Mouse (Mus musculus): Measurements from ENCODE around the gene Tll2.

Gene Tll2

DNA sequence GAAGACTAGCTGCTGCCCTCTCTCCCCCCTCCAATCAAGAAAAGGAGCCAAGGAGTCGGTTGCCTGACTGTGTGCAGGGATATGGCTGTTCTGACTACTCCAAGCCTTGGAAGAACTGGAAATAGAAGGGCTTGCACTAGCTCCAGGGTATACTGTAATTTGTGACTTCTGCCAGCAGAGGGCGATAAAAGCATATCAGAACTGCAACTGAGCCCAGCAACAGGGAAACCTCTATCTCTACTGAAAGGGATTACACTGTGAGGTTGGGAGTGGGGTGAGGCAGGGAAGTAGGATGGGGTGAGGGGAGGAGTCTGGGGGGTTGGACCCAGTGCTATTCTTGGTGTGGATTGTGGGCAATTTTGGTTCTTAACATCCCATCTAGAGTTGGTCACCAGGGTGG lies 119.9 kb downstream of the Tll2 start:
- DNase-seq: peak; percentile 71

DNA sequence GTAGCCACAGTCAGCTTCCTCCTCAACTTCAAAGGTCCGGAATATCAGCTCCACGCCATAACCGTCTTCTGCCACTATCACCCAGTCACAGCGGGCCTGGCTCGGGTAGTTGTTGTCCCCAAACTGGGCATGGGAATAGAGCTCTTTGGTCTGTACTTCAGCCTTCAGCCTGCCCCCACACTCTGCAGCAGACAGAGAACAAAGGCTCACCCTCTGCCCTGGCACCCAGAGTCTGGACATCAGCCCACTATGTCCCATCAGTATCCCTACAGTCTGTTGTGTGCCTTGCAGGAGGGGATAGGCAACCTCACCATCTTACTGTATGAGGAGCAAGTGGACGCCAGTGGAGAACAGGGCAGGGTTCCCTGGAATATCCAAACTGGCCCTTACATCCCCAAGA lies 120.3 kb downstream of the Tll2 start:
- no peak for DNase-seq

DNA sequence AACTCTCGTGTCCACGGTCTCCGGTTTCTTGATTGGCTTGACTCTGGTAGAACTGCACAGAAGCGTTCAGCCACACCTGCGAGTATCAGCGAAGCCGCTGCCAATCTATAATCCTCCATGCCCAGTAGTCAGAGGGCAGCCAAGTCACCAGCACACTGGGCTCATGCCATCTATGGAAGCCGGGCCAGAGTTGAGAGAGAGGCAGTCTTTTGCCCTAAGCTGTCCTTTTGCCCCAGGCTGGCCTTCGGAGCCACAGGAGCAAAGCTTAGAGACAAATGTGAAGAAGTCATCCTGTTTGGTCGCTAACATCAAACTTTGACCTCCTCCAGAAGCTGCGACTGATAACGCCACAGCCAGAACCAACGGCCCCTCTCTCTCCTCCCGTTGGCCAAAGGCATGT lies 123.0 kb downstream of the Tll2 start:
- no peak for DNase-seq

DNA sequence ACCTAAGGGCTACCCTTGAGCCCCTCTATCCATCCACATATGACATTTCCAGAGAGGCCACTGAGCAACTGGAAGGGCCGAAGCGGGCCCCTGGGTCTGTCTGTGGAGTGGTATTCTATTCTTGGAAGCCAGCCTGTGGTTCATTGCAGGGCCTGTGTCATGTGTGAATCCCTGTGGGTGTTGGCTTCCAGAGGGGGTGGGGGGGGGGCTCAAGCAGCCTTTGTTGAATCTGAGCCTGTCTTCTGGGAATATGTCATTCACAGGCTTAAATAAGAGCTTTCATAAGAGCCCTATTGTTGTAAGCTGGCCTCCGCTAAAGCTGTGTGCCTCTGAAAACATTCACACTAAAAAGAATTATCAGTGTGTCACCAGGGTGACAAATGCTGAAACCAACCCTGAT lies 125.0 kb downstream of the Tll2 start:
- no peak for DNase-seq

DNA sequence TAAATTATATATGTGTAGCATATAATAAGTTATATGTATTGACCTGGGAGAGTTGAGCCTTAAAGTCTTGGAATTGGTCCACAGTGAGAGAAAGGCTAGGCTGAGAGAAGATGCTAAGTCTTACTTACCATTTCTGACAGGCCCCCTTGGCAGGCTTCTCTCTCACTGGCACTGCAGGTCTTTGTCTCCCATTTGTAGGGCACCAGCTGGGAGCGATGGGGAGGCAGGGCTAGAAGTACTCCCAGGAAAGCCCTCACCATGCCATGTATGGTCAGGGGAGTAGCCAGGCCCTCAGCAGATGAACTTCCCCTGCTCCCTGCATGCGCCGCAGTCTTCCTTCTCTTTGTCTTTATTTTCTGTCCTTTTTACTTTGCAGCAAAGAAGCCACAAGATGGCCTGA lies 129.7 kb downstream of the Tll2 start, which contains the start of gene Opalin:
Gene Opalin (minus strand): TSS at position 208 of the 400 bp plus-strand sequence.
- no peak for DNase-seq

DNA sequence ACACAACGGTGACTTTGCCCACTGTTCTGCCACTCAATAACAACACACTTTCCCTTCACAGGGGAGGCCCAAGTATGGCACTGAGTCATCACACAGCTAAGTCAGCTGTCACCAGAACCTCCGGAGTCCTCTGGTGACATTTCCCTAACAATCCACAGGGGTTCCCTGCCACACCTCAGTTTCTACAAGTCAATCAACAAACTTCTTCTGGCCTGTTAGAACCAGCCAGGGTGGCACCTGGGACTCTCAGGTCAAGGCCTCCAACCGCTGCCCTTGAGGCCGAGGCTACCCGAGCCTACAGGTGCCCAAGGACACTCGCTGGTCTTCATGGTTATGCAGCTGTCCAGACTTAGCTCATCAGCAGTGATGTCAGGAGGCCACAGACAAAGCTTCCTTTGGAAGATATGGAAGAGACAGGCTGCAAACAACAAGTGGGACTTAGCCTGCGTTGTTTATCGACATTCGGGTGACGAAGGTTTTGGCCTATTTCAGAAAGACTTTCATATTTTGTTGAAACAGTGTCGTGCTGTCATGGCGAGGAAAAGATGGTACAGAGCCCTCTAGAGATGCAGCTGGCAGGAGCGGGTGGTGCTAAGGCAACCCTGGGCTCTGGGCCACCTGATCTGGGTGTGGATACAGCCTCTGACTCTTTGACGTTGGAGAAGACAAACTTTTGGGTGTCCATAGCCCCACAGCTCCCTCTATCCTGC lies 132.7 kb downstream of the Tll2 start:
- no peak for DNase-seq

DNA sequence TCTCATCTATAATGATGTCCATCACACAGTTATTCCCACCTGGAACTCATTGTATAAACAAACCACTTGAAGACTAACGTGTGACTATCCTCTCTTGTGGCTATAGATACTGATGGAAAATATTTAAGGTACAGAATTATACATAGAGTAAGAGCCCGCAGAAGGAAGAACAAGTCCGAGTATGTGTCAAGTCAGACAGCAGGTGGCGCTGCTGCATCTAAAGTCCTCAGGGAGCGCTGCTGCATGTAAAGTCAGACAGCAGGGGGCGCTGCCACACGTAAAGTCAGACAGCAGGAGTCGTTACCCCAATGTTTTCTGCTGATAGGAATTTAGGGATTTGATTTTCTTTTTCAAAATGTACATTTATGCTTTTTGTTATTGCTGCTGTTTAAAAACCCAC lies 135.1 kb downstream of the Tll2 start:
- DNase-seq: peak; percentile 70

DNA sequence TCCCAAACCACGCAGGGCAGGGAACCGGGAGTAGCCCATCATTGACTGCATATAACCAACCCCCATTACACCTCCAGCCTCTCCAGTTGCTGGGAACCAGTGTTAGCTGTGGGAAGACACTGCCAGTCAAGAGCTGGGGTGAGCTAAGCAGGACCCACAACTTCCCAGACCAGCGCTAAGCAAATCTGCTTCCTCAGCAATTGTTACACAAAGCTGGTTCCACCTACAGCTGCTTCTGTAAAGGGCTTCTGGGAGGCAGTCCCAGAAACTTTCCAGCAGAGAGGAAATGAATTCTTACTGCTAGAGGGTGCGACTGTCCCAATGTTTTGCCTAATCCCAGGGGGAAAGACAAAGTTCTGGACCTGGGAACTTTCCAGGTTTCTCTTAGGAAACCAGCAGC lies 151.9 kb downstream of the Tll2 start:
- DNase-seq: no peak

DNA sequence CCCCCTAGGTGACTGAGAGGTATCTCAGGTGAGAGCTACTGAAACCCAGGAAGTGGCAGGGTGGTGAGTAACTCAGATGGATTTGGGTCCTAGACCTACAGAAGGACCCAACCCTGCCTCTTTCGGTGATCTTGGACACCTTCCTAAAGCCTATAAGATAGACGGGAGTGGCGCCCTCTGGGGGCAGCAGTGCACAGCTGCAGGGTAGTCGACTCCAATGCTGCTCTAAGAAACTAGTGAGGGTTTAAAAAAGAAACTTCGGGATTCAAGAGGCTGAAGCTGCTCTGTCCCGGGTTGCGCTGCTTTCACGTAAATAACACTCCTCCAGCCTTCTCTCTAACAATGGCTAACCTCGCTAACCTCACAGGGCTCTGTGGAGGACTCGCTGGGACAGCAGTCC lies 153.1 kb downstream of the Tll2 start:
- no peak for DNase-seq

DNA sequence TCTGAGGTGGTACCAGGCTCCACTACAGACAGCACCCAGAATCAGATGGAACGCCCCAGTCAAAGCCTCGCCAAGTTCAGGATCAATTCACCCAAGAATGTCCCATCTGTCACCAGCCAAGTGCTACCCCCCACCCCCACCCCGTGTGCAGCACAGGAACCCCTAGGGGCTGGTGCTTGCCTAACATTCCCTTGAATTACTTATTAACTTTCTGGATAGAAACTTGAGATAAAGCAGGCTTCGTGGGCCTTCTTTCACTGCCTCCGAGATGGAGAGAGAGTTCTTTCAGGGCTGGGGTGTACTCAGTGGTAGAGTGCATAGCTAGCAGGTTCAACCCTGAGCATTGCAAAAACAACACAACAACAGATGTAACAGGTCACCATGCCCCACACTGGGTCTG lies 154.4 kb downstream of the Tll2 start:
- no peak for DNase-seq

DNA sequence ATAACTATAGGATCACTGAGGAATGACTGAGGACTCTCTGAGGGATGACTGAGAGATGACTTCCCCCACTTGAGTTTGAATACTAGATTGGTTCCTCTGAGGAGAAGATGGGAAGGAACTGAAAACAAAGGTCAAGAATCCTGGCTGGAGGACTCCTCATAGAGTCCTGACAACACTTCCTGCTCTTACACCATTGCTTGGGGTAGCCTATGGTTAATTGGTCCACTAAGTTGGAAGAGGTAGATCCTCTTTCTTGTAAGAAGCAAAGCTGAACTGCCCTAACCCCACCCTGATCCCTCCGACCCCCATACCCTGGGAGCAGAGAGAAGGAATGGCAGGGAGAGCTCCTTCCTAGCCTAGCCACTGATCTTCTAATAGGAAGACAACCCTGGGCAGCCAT lies 154.9 kb downstream of the Tll2 start:
- no peak for DNase-seq

DNA sequence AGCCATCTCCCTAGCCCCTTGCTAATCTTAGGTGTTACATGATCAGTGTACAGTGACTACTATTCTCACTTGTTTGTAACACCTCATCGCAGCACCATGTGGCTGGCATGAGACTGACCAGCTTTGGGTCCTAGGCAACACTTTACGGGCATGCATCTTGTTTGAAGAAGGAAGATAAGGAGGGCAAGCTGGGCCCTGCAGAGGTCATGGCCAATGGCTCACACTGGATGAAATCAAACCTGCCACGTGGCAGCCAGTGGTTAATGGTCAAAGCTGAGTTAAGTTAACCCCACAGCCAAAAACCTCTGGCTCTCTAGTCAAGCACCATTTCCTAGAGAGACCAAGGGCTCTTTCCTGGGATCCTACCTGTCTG lies 158.5 kb downstream of the Tll2 start:
- no peak for DNase-seq

DNA sequence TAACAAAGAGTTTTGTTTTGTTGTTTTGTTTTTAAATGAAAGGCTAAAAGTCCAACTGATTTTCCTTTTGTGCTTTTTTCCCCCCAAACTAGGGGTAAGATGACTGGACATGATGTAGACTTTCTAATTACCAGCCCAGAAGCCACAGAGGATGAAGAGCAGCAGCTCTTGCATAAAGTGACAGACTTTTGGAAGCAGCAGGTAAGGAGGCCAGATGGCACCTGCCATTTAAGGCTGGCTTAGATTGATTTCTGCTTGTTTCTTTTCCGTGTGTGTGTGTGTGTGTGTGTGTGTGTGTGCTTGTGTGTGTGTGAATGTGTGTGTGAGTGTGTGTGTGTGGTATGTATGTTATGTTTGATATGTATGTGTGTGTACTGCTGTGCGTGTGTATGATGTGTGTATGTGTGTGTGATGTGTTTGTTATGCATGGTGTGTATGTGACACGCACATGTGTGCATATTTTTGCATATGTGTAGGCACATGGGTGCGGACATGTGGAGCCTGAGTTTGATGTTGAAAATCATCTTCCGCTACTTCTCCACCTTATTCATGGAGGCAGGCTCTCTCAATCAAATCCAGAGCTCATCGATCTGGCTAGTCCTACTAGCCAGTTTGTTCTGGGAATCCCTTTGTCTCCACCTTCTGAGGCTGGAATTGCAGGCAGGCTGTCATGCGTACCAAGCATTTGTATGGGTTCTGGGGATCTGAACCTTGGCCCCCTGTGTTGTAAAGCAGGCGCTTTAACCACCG lies 159.0 kb downstream of the Tll2 start:
- no peak for DNase-seq

DNA sequence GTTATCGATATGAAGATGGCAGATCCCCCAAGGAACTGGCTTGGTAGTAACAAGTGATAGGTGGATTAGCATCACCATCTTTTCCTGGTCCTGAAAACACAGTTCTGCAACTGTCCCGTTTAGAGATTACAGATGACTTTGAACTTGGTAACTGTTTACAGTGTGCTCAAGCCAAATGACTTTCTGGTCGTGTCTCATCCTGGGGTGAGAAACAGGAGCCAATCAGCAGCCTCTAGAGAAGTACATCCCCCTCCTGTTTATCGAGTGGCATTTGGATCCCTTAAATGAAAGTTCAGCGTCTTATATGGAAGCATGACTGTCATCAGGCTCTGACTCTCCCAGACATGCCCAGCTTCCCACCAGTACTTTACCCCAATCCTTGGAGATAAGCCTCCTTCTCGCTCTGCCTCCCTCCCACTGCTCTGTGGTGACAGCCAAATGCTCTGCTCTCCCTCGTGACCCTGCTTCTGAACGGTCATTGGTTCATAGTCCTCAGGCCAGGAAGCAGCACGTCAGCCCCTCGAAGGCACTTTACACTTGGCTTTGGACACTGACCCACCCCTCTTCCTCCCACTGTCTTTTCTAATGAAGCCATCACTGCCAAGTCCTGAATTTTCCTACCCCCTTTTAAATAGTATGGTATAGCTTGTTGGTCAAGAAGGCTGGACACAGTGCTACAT lies 161.4 kb downstream of the Tll2 start:
- DNase-seq: no peak

DNA sequence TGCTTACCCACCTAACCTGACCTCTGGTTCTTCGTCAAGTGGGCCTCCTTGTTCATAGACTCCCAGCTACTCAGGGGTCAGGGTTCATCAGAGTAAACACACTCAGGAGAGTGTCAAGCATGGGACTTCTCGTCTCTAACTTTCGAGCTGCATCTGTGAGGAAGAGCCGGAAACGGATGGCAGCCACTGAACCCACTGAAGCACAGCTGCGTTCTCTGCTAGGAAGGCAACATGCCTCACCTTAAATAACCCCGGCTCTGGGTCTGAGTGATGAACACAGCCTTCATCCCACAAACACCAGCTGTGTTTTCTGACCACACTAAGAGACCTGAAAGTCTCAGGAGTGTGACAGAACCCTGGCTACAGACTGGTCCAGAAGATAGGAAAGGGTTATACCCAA lies 167.5 kb downstream of the Tll2 start:
- DNase-seq: no peak

DNA sequence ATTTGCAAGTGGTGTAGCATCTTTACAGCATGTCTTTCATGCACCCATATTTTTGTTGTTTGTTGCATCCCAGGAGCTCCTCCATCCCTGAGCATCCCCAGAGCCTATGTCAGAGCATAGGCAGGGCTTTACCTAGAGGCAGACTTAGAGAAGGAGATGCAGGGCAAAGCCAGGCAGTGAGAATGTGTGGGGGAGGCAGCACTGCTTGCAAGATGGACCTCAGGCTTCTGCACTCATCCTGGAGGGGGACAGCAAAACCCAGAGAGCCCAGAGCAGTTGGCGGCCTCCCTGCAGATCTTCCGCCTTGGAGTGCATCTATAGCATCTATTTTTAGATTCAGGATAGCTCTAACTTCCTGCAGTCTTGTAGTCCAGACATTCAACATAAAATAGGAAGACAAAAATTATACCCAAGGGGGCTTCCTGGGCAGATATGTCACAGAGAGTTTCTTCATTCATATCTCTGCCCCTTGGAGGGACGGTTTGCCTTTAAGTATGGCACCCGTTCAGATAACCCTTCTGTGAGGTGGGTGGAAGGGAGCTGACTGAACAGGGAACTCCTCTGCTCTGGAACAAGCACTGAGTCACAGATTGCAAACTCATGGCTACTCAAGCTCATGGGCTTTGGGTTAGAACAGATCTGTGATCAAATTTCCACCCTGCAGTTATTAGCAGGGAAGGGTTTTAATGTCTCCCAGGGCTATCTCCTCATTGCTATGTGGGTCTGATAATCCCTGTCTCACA lies 170.7 kb downstream of the Tll2 start:
- DNase-seq: no peak

Measured in cerebellum, adult 11 months (tissue).